Mouse (Mus musculus) spleen, adult 12 weeks (tissue): ENCODE results near the gene Epb41l3.

Experiments
- DNase-seq: peaks from one replicate; pipeline ENCODE4 v3.0.0; 2022; ENCODE audit warnings: low spot score

Epb41l3 gene

DNA sequence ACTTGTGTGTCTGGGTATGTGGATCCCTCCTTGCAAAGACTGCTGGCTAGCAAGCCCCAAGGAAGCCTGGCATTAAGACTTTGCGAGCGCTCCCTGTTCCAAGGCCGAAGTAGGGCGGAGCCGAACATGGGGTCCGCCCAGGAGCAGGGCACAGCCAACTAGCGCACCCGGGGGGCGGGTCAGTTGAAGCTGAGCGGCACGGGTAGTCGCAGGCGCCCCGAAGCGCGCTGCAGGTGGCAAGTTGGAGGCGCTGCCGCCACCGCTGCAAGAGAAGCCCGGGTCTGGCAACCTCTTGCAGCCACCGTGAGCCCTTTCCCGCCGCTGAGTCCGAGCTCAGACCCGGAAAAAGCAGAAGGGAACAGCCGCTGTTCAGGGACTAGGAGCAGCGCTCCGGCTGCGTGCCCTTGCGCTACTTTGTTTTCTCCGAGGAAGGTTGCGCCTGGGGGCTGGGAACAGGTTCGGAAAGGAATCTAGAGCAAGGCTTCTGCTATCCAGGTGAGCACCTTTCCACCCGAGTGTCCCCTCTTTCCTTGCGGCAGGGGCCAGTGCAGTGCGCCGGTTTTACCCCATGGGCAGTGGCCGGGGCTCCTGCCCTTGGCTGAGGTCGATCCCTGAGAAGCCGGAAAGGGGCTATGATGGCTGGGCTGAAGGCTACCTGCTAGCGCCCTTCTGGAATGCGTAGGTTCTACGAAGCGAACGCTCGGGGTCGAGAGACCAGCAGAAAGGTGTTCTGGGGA is at the start of gene Epb41l3:
Gene Epb41l3, plus strand, starts transcription at position 183 of the 737 bp plus-strand sequence.
- no peak for DNase-seq

DNA sequence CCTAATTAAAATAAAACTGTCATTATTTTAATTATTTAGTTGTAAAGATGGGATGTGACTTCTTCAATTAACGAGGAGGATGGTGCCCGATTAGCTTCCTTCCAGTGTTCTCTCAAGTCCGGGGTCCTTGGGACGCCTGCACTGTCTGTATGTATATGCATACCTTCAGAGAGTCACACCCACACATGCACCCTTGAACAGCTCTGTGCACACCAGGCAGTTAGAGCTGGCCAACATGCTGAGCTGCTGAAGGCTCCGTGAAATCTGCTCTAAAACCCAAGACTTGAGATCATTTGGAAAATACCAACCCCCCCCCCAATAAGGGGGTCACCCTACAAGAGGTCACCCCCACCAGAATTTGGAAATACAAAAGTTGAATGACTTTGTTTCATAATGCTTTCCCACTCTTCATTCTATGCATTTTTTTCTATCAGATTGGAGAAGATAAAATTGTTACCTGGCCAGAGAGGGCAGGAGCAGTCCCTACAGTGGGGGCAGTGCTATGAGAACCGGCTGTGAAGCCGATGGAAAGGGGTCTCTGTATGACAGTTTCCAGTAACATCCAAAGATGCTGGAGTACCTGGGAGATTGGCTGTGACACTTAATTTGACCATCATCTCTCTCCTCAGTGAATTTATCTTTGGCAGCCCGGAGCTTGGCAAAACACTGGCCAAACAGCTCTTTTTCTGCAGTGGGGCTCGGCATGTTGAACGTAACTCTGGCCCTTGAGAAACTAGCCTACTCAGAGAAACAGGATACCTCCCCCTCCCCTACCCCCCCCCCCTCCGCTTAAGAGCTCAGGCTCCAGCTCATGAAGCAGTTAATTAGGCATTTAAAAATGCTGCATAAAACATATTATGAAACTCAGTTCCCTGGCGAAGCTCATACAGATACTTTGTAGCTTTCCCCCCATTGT is 36.5 kb upstream of the Epb41l3 start:
- DNase-seq: no peak

DNA sequence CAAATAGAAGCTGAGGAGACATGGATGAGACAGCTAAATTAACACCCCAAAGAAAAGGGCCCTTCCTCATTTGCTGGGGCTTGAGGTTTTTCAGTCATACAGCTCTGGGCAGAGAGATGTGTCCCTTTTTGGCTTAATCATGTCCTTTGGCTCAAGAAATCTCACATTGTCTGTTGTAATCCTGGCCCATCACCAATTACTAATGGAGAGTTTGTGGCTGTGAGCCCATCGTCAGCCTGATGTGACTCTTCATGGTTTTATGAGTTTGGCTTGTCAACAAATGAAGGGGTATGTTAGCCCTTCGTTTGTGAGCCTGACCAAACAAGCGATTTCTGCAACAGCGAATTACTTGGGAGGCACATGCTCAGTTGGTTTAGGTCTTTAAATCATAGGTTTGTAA is 34.0 kb upstream of the Epb41l3 start:
- DNase-seq: no peak

DNA sequence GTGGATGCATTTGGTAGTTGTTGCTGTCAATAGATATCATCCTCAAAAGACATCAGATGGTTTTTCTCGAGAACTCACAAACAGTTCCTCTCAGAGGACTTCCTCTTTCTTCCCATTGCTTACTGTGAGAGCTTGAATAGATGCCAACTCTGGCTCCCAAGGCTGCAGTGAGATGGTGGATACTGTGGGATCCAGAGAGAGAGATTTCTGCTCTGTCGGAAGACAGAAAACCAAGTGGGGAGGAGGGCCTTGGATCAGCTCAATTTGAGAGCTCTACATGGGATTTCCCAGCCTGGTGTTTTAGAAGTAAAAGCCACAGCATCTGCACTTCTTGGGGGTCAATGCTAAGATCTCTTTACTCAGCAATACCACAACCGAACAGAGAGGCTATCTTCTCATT is 26.7 kb upstream of the Epb41l3 start:
- DNase-seq: no peak

DNA sequence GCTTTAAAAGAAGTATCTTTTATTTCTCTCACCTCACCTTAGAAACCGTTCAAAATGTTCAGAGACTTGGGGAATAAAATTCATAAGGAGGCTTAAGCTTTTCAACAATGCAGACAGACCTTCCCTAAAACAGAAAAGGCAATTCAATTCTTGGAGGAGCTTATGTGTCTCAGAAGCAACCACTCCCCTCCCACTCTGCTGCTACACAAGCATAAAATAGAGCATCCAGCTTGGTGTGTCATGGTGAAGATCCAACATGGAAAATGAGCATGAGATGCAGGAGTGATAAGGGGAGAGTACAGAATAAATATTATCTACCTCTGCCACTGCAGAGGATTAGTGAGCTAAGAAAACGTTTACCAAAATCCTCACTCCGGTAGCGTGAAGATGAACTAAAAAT is 21.5 kb upstream of the Epb41l3 start:
- DNase-seq: no peak

DNA sequence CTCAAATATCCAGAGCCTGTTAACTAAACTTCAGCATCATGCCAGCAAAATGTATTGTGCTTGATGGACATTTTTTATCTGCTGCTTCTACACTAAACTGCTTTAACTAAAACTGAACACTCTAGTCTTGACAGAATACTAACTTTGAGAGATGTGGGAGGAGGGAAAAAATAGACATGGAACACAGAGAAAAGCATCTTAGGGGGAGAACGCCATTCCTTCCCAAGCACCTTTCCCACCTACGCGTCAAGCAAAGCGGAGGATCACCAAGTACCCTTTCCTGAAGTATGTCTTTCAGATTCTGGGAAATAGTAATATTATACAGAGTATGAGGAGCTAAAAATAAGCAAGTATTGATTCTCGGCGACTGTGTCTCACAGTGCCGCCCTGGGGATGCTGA is 15.7 kb upstream of the Epb41l3 start:
- DNase-seq: no peak

DNA sequence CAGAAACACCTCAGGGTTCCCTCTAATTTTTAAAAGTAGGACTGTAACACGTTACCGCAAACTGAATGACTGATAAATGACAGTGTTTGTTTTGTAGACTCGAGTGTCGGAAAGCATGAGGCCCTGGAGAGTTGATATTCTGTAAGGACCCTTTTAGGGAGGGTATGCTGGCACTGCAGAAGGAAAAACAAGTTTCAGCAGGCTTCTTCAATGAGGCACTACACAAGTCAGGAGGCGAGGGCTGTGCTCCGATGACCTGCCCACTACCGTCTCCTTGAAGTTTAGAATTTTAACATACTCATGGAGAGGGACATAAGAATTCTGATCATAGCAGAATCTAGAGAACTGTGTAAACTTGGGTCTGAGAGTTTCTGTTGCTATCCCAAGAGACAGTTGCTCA is 15.1 kb upstream of the Epb41l3 start:
- DNase-seq: no peak

DNA sequence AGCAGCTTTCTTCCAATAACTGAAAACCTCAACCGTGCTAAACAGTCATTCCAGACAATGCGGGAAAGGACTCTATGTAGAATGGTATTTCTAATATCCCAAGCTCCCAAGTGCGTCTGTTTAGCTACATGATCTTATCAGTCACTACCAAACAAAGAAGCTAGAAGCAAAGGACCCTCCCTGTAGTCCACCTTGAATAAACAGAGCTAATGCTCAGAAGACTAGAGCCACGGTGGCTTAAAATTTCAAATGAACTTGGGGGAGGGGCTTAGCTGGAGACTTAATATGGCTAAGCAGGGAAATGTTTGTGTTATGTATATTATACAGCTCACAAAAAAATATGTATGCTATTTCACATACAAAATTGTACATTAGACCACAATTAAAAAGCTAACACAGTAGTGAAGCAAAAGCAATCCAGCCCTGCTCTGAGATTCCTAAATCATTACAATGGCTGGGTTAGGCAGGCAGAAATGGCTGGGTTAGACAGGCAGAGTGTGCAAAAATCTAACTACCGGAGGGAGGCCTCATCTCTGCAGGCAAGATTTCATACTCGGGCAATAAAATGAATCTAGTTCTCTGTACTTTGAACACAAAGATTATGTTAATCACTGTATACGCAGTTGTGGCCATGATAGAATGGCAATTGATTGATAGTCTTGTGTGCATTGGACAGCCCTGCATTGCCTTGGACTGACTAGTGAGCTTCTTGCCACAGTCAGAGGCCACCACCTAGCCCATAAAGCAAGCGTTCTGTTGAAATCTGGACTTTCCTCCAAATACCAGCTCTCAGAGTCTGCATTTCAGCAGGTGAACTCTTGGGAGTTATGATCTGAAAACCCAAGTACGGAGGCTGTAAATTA is 13.4 kb upstream of the Epb41l3 start:
- DNase-seq: no peak

DNA sequence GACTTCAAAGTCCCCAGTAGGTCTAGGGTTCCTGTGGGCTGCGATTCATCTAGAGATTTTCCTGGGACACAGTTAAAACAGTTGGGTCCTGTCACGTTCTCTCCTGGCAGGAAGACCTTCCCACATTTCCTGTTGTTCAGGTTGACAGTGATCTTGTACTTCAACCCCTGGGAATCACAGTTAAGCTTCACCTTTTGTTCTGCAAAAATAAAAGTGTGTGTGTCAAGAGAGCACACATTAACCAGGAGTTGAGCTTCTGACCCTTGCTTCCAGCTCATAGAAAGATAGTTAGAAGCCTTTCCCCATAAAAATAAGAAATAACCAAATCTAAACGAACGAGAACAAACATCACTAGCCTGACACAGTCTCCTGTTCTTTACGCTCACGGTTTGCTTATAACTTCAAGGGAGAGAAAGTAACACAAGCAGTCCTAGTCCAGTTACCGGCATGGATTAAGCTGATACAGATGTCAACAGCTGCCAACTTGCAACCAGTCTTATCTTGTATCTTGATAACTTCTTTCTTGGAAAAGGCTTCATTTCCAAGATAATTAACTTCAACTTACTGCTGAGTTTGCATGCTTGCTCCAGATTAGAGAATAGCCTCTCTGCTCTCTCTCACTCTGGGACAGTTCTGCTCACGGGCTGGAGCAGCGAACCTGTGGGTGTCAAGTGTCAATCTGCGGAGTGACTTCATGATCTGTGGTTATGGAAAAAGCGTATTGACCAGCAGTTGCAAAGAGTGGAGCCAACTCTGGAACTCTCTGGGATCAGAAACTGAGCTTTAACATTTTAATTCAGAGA is 7.3 kb upstream of the Epb41l3 start:
- DNase-seq: no peak

DNA sequence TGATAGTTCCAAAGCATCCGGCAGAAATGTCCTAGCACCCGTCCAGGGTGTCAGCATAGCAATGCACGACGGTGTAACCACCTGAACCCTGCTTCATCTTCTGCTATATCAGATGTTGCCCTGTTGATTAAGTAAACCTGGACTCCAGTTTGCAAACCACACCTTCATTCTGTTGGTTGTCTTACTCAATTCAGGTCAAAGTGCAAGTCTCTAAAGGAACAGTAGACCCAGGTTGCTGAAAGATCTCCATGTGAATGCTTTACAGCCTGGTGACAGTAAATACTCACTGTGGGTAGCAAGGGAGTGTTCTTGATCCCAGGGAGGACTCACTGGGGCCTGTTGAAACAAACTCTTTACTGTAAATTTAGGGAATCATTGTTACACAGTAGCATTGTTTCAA is 1.4 kb upstream of the Epb41l3 start:
- DNase-seq: no peak

DNA sequence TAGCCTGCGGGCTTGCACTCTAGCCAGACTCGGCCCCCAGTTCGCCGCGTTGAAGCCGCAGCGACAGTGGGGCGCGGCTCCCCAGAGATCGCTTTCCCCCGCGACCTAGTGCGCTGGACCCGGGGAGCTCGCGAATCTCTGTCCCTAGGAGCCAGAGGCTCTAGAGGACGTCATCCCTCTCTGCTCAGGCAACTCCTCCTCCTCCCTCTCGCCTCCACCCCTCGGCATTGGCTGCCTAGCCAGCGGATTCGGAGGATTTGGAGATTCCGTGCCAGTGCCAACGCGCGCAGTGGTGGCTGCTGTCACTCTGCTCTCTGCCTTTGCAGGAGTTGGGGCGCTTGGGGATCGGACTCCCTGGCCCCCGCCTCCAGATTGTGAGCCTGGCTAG is 749 bp downstream of the Epb41l3 start:
- DNase-seq: no peak

DNA sequence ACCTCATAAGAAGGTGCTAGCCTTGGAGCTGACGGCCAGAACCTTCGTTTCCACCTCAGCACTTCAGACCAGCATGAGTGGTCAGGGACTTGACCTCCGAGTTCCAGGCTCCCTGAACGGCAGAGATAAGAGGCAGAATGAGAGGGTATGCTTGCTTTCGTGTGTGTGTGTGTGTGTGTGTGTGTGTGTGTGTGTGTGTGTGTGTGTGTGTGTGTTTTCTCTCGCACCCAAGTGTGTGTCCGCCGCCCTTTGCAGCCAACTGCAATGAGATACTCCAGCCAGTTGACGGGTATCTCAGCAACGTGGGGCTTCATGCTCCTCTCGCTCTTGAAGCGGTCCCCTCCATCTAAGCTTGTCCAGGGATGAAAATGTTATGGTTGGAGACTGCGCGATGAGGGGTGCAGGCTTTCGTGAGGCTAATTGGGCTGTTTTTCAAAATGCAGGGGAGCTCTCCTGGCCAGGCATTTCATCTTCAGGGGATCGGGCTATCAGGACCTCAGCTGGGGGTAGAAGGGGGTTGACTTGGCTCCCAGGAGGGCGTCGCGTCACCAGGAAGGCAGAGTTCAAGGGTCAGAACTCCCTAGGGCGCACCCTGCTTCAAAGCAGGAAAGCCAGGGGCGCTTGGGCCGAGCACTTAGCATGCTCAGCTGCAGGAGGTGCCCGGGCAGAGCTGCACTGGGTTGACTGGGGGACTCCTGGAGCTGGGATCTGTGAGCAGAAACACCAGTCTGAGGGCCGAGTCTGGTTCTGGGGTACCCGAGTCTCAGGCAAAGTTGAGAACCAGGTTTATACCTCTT is 1.5 kb downstream of the Epb41l3 start:
- DNase-seq: no peak

DNA sequence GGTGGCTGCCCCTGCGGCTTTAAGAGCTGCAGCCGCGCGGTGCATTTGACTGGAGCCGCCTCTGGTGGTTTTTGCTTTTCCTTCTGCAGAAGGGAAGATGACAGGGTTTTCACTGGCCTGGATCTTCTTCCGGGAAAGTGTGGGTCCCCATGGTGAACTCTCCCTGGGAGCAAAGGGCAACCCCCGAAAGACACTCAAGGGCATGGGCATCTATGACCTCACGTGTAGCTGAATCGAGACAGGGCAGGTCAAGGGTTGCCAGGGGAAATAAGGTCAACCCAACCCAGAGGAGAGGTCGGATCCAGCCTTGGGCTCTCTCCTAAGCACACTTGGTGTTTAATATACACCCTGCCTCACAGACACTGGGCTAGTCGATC is 2.0 kb downstream of the Epb41l3 start:
- DNase-seq: no peak

DNA sequence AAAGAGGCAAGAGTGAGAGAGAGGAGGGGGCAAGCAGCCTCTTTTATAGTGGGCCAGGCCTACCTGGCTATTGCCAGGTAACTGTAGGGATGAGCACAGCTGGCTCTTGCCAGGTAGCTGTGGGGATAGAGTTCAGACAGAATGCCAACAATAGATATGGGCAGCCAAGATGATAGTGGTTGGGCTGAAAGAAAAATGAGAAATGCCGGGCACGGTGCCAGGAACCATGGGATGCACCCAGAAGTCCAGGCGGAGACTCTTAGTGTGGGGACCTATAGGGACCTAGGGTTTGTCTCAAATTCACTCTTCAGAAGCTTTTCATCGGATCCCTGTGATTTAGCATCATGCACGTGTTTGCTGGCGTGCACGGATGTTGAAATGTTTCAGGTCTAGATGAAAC is 6.8 kb downstream of the Epb41l3 start:
- DNase-seq: no peak

DNA sequence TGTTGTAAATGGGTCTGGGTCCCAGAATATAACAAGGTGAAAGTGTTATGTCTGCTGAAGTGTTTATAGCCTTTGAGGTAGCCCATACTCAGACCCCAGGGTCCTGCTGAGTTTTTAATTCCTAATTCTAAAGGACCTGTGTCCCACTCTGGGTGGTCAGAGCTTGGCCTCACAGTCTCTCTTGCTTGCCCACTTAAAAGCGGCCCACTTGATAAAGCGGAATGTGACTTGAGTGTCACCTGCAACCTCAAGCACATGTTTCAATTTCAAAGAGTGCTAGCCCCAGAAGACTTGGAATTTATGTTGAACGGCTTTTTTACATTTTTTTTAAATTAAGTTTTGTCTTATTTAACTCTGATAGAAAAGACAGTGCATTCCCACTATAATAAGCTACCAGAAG is 16.1 kb downstream of the Epb41l3 start:
- no peak for DNase-seq

DNA sequence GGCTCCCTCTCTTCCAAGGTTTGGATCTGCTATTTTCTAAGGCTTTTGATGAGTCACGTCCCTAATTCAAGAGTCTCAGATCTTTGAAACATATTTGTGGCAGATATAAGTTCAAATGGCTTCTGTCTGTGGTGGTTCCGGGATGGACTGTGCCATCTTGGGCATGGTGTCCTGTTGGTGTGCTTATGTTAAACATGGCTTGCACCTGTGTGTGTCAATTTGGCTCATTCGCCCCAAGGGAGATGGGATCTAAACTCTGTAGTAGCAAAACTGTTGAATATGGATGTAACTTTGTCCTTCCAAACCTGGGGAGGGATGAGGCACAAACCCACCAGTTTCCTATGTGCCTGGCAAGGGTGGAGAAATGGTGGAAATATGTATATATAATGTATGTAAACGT is 21.6 kb downstream of the Epb41l3 start:
- no peak for DNase-seq

DNA sequence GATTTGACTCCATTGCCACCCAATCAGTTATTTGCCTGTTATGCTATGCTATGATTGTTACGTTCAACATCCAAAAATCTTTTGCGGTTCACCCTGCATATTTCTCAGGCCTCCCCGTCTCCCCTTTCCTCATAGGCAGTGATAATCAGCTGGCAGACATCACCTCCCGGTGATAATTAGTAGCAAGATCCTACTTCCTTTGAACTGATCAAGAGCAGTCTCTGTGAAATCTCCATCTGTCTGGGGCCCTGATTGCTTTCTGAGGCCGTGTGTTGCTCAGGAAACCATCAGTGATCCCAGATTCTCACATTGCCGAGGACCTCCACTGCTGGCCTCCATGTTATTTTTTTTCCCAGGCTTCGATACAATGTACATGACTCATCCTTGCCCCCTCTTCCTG is 22.5 kb downstream of the Epb41l3 start:
- no peak for DNase-seq

DNA sequence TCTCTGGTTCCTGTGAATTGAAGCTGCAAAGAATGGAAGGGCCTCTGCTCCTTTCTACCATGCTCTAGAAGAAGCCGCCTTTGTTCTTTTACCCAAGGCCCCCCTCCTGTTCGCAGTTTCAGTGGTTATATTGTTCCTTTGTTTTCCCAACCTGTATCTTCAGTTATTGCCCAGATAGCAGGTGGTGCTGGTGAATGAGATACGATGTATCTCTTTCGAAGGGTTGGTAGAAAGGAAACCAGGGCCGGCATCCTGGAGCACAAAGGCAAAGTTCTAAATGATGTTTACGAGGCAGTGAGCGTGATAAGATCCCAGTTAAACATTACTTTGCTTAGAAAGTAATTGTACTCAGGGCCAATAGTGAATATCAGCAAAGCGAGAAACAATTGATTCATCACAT is 27.8 kb downstream of the Epb41l3 start:
- no peak for DNase-seq

DNA sequence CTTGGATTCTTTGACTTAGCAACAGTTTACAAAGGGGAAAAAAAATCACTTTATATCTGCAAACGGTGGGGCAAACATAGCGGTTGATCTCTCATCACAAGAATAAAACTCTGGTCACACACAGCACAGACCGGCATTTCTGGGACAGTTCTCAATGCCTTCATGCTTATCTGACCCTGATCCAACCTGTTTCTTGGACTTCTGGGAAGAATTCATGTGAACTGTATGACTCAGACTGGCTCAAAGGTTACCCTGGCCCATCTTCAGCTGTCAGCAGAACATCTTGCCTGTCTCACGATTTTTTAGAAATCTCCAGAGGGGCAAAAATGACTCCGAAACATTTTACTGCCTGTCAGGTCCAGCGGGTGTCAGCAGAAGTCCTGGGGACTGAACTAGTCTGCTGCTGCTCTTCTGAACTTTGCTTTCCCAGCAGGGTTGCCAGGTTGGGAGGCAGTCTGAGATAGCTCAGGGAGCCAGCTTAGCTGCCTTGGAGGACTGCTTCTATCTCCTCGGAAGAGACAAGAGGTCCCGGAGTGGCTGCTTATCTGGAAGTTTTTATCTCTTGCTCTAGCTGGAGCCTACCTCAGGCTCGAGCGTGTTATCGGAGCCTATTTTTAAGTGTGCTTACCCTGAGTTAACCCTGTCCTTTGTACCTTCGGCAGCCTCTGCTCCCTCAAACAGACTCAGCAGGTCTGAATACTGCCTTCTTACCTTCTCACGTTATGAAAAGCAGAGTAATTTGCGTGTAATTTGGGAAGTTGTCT is 29.7 kb downstream of the Epb41l3 start:
- DNase-seq: no peak

DNA sequence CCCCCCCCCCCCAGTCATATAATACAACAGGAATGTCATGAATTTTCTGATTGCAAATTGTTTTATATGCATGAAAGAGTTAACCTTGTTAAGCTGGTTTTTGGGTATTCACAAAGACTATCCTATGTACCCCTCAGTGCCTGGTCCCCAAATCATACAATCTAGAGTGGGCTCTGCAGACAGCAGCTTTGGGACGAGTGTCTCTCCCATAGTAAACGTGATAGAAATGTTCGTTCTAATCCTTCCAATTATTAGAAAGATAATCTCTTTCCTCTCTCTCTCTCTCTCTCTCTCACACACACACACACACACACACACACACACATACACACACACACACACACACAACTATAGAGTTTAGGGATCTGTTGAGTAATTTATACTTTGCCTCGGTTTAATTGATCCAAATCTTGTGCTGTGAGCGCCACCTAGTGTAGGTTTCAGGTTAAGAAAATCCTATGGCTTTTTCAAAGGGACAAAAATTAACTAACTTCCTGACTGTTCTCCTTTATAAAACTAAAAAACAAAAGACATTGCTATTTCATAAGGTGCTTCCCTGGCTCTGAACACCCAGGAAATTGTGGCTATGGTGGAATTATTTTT is 30.4 kb downstream of the Epb41l3 start:
- DNase-seq: no peak
